Mouse (Mus musculus) small intestine, adult 2 months (tissue): ENCODE results near the gene Ybx2. TPM values are rescaled to one million over a fixed set of nuclear protein-coding genes. Genes with fewer than 3 reads are reported as not detected.

ENCODE experiments used
- H3K27ac ChIP-seq: fragments of 200-500 bp; 2 replicates; pipeline ENCODE4 v1.5.1; 2012; ENCODE audit warnings: low read depth, low read length, control low read depth, inconsistent platforms; ENCODE audit not compliant: insufficient read depth
- H3K27me3 ChIP-seq: fragments of 200-500 bp; 2 replicates; pipeline ENCODE4 v1.6.1; 2012; ENCODE audit warnings: mild to moderate bottlenecking, moderate library complexity, low read length, inconsistent platforms; ENCODE audit not compliant: control insufficient read depth, insufficient read depth
- H3K36me3 ChIP-seq: fragments of 200-500 bp; 2 replicates; pipeline ENCODE4 v1.6.1; 2012; ENCODE audit warnings: mild to moderate bottlenecking, low read length, control low read depth, inconsistent platforms; ENCODE audit not compliant: control insufficient read depth, insufficient read depth
- H3K4me1 ChIP-seq: fragments of 200-500 bp; 2 replicates; pipeline ENCODE4 v1.6.1; 2012; ENCODE audit warnings: low read length, inconsistent platforms, mixed read lengths; ENCODE audit not compliant: control insufficient read depth, insufficient read depth, insufficient read length
- H3K4me3 ChIP-seq: fragments of 200-500 bp; 2 replicates; pipeline ENCODE4 v1.5.1; 2012; ENCODE audit warnings: low read depth, mild to moderate bottlenecking, control low read depth, inconsistent platforms, low read length, moderate library complexity
- CTCF ChIP-seq: fragments of 200-500 bp; IDR thresholded peaks from 2 replicates; pipeline ENCODE4 v1.5.1; 2012; ENCODE audit warnings: low read depth, mild to moderate bottlenecking, control low read depth, inconsistent platforms, low read length, moderate library complexity, mixed read lengths; ENCODE audit not compliant: insufficient replicate concordance, insufficient read length; ENCODE audit errors: extremely low read depth
- POLR2A ChIP-seq: fragments of 200-500 bp; IDR thresholded peaks from 2 replicates; pipeline ENCODE4 v1.6.1; 2012; ENCODE audit warnings: low read depth, mild to moderate bottlenecking, control low read depth, inconsistent platforms, low read length, moderate library complexity
- WGBS: fragments of 180-500 bp; shearing (Covaris S2); methylation state at CpG from one replicate; pipeline ENCODE4 v1.1.7; 2018; 5-methylcytosine and 5-hydroxymethylcytosine counted together
- polyA plus RNA-seq: library from polyadenylated mRNA; depleted of rRNA; stranded (reverse); fragments of >200 nt; gene quantifications from 2 replicates; pipeline ENCODE4 v1.2.3, GENCODE M21; 2012

Ybx2 gene
- polyA plus RNA-seq, 1 experiment = 11.4 TPM

DNA sequence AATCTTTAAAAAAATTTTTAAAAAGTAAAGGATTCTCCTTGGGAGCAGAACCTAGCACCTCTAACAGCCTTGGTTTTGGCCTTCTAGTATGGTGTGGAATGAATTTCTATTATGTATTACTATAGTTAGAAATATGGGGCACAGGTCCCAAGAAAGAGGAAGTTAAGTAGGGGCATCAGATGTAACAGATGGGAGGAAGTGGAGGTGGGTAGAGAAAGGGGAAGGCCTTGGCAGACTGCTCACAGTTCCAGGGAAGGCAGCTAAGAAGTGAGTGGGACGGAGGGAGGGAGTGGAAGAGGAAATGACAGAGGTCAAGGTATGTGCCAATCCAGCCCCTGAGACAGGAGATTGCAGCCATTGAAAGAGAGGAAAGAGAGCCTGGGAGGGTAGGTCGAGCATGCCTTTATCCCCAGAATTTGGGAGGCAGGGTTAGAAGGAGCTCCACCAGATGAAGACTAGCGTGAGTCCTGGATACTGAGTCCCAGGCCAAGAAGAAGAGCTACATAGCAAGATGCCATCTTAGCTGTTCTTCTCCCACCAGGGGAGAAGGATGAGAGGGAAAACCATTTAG lies 4.5 kb upstream of the Ybx2 start:
- Histone ChIP-seq H3K27ac (no peak overlapping the region), H3K4me3 (no peak overlapping the region), H3K27me3 (peaks cover 8% of the 10 kb centered on the region; the same call in 1 of the 2 replicates), H3K36me3 (no peaks in the 10 kb centered on the region), H3K4me1 (peaks cover 6% of the 10 kb centered on the region; the same call in 1 of the 2 replicates)
- TF ChIP-seq CTCF (no peak), POLR2A (no peak)
- 69% methylated on average over 3 of the region's 3 CpGs for WGBS

DNA sequence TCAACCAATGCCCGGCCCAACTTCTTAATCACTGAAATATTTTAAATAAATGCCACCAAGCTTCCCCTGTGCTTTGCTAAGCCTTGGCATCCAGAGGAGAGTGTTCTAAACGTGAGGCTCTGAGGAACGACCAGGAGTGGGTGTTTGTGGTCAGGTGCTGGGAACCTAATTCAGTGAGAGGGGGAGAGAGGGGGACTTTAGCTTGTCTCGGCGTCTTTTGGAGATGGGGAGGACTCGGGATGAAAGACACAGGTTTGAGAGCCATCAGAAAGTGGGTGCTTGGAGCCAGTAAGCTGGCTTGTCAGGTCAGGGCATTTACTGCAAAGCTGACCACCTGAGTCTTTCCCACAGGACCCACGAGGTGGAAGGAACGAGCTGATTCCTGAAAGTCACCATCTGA lies 3.8 kb upstream of the Ybx2 start:
- no peak overlapping the region for H3K27ac ChIP-seq
- peaks cover 8% of the 10 kb centered on the region for H3K4me1 ChIP-seq
- WGBS = 70% methylated on average over 8 of the region's 8 CpGs
- TF ChIP-seq POLR2A = no peak
- no peak; the same call in 1 of the 2 replicates for TF ChIP-seq CTCF
- H3K4me3 ChIP-seq = no peak overlapping the region
- H3K36me3 ChIP-seq = no peaks in the 10 kb centered on the region
- peaks cover 11% of the 10 kb centered on the region; the same call in 1 of the 2 replicates for H3K27me3 ChIP-seq

DNA sequence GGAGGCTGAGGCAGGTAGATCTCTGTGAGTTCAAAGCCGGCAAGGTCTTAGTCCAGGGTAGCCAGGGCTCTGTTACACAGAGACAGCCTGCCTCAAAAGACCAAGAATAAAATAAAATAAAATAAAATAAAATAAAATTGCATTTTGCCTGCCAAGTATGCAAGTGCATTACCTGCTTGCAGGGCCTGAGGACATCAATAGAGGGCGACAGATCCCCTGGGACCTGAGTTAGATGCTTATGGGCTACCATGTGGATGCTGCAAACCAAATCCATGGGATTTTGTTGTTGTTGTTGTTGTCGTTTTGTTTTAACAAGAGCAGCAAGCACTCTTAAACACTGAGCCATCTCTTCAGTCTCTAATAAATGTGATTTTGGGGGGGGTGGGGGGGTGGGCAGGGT lies 3.3 kb upstream of the Ybx2 start:
- 36% methylated on average over 3 of the region's 3 CpGs for WGBS
- TF ChIP-seq POLR2A (no peak), CTCF (no peak)
- H3K27ac ChIP-seq = no peak overlapping the region
- no peaks in the 10 kb centered on the region for H3K36me3 ChIP-seq
- H3K27me3 ChIP-seq = peaks cover 11% of the 10 kb centered on the region; the same call in 1 of the 2 replicates
- H3K4me3 ChIP-seq = no peak overlapping the region
- peaks cover 11% of the 10 kb centered on the region for H3K4me1 ChIP-seq

DNA sequence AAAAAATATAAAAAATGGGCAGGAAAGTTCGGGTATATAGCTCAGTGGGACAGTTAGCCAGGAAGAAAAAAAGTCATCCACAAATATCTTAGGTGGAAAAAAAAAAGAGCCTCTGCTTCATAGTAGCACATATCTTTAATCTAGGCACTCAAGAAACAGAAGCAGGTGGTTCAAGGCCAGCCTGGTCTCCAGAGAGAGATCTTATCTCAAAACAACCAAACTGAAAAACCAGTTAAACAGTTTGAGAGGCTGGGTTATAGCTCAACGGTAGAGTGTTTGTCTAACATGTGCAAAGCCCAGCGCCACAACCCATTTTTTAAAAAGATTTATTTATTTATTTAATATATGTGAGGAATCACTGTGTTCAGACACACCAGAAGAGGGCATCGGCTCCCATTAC lies 2.5 kb upstream of the Ybx2 start:
- TF ChIP-seq CTCF (no peak), POLR2A (no peak)
- Histone ChIP-seq H3K36me3 (no peaks in the 10 kb centered on the region), H3K4me1 (peaks cover 11% of the 10 kb centered on the region), H3K27me3 (peaks cover 11% of the 10 kb centered on the region; the same call in 1 of the 2 replicates), H3K4me3 (no peak overlapping the region), H3K27ac (no peak overlapping the region)
- 52% methylated on average over 4 of the region's 4 CpGs for WGBS

DNA sequence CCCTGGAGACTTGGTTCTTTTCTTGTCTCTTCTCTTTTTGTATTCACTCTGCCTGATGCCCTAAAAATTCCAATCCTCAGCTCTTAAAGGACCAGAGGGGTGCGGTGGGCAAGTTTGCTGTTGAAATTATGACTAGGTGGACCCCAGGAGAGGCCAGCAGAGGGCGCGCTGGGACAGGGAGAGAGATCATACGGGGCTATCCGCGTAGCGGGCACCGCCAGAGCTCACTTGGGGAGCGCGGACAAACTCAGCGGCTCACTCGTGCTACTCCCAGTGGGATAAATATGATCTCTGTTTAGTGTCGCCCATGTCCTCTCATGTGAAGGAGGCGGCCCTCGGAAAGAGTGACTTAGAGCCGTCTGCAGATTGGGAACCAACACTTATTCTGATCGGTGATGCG lies 1.4 kb upstream of the Ybx2 start:
- no peak overlapping the region for H3K27ac ChIP-seq
- TF ChIP-seq CTCF (peak; percentile 93), POLR2A (no peak)
- no peaks in the 10 kb centered on the region for H3K36me3 ChIP-seq
- WGBS = 1% methylated on average over 18 of the region's 18 CpGs
- H3K4me3 ChIP-seq = peak overlapping the region; percentile 26; the same call in 1 of the 2 replicates
- H3K27me3 ChIP-seq = peaks cover 11% of the 10 kb centered on the region; the same call in 1 of the 2 replicates
- peaks cover 11% of the 10 kb centered on the region for H3K4me1 ChIP-seq

DNA sequence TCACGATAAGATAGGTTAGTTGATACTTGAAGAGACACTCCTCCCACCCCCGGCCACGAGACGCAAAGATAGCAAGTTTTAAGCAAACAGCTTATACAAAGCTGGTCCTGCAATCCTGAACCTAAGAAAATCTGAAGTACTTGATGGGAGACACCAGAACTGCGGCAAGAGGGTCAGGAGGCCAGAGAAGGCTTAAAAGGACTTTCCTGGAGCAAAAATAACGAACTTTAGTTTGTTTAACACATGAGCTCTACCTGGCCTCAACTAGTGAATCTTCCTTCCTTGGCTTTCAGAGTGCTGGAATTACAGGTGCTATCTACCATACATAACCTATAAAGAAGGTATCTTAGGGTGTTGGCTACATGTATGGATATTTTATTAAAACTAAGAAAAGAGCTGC lies 915 bp upstream of the Ybx2 start:
- WGBS = 11% methylated on average over 6 of the region's 6 CpGs
- Histone ChIP-seq H3K4me3 (no peak overlapping the region), H3K27ac (no peak overlapping the region), H3K4me1 (peaks cover 11% of the 10 kb centered on the region), H3K27me3 (peaks cover 11% of the 10 kb centered on the region; the same call in 1 of the 2 replicates), H3K36me3 (no peaks in the 10 kb centered on the region)
- TF ChIP-seq POLR2A = no peak
- TF ChIP-seq CTCF = no peak

DNA sequence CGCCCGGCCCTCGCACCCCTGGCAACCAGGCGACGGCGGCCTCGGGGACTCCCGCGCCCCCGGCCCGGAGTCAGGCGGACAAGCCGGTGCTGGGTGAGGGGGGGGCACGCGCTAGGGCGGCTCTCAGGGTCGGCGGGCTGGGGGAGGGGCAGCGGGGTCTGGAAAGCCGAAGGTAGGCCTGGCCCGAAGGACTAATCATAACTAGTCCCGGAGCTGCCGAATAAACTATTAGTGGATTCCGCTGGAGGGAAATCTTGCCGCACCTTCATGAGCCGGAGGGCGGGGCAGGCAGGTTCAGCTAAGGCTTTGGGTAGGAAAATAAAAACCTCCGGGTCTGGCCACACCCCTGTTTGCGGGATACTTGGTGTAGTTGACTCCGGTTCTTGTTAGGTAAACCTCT lies 560 bp downstream of the Ybx2 start:
- H3K4me1 ChIP-seq = peaks cover 11% of the 10 kb centered on the region
- H3K27ac ChIP-seq = no peak overlapping the region
- TF ChIP-seq POLR2A (no peak), CTCF (no peak)
- WGBS = 2% methylated on average over 30 of the region's 30 CpGs
- peak overlapping the region; percentile 49 for H3K4me3 ChIP-seq
- H3K27me3 ChIP-seq = peaks cover 11% of the 10 kb centered on the region; the same call in 1 of the 2 replicates
- H3K36me3 ChIP-seq = no peaks in the 10 kb centered on the region
